Mouse (Mus musculus) erythroblast, adult 5-6 weeks (primary cell): ENCODE data around the gene Chkb. TPM values are rescaled to one million over a fixed set of nuclear protein-coding genes. Genes with fewer than 3 reads are reported as not detected.

Experiments
- ATAC-seq: replicated peaks from 2 replicates; pipeline ENCODE4 v1.8.0; 2016; ENCODE audit warnings: moderate number of reproducible peaks, mild to moderate bottlenecking, moderate TSS enrichment, inconsistent platforms; ENCODE audit not compliant: poor library complexity, low FRiP score, severe bottlenecking
- total RNA-seq, 2 experiments: library from RNA; stranded (forward) in 1 of 2; stranded (reverse) in 1 of 2; fragments of 150-400 nt in 1 of 2; fragments of 200-764, 138-1000 nt in 1 of 2; gene quantifications; 2 replicates each; pipeline versions ENCODE4 v1.2.3 to v1.2.4; 2015 to 2017; ENCODE audit warnings: low replicate concordance in 2 of 2

Chkb gene
- total RNA-seq, 2 experiments from 2014 or later = 30.9 to 82.0 TPM

DNA sequence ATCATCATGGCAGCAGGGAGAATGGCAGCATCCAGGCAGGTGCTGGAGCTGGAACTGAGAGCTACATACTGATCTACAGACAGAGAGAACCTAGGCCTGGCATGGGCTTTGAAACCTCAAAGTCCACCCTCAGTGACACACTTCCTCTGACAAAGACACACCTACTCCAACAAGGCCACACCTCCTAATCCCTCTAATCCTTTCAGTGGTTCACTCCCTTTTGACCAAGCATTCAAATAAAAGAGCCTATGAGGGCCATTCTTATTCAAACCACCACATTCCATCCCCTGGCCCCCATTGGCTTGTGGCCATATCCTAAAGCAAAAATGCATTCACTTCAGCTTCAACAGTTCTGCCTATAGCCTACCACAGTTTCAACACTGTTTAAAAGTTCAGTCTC lies 23.0 kb downstream of the Chkb start:
- no peak for ATAC-seq

- ATAC-seq = no peak
Measured at GRCm38 (mm10) chr15:89404831-89405623, 24.7 kb downstream of the Chkb start.

DNA sequence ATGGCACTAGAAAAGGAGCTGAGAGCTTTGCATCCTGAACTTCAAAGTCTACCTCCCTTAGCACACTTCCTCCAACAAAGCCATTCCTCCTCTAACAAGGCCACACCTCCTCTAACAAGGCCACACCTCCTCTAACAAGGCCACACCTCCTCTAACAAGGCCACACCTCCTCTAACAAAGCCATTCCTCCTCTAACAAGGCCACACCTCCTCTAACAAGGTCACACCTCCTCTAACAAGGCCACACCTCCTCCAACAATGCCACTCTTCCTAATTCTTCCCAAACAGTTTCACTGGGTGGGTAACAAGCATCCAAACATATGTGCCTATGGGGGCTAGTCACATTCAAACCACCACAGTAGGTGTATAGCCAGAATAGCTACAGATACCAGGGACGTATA lies 27.2 kb downstream of the Chkb start:
- no peak for ATAC-seq

- ATAC-seq = no peak
Measured at GRCm38 (mm10) chr15:89399716-89400115, 30.0 kb downstream of the Chkb start.

- no peak for ATAC-seq
Measured at GRCm38 (mm10) chr15:89398146-89398545, 31.6 kb downstream of the Chkb start.

DNA sequence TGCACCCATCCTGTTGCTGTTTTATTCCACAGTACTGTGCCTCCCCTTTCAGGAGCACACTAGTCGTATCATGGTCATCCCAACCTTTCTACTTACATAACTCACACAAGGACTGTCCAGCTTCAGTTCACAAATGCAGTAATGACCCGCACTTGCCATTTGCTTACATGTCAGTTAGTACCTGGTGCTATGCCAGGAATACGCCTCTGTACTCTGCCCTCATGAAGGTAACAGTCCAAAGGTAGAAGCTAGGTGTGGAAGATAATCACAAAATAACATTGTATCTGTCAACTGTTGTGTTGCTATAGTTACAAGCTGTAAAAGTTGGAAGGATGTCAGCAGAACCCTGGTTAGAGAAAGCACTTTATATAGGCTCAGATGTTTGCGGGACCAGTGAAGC lies 32.8 kb downstream of the Chkb start:
- no peak for ATAC-seq

- no peak for ATAC-seq
Measured at GRCm38 (mm10) chr15:89390081-89390480, 39.6 kb downstream of the Chkb start.

- no peak for ATAC-seq
Measured at GRCm38 (mm10) chr15:89387127-89387526, 42.6 kb downstream of the Chkb start.

DNA sequence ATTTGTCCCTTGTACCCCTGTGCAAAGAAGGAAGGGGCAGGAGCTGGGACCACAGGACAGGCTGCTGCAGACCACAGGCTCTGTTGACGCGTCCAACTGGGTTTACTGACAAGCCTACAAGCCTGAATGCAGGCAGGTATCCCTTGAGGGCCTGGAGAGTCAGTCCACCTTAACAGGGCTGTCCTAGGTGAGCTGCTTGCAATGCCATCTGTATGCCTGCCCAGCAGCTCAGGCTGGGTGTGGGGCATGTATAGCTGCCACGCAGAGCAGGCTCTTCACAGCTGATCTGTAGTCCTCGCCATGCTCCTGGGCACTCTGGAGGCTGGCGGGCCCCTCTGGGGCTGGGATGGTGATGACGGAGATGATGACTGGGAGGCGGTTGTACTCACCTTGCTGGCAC lies 45.1 kb downstream of the Chkb start, which contains the start of gene Klhdc7b:
TSS of gene Klhdc7b (plus strand) at position 301 of the 400 bp plus-strand sequence.
- ATAC-seq = no peak

DNA sequence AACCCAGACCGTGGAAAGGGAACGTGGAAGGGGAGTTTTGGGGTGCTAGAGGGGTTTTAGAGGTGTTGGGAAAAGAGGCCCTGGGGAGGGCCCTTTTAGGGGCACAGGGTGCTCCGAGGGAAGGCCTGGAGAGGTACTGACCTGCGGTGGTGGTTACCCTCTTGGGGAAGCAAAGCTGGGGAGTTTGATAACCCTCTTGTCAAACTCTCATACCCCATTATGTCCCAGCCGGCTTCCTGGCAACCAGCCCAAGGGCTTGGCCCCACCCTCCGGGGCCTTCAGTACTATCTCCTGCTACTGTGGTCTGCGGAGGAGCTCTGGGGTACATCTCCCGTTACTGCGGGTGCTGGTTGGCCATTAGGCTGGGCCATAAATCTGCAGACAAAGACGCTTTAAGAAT lies 50.3 kb downstream of the Chkb start:
- no peak for ATAC-seq

DNA sequence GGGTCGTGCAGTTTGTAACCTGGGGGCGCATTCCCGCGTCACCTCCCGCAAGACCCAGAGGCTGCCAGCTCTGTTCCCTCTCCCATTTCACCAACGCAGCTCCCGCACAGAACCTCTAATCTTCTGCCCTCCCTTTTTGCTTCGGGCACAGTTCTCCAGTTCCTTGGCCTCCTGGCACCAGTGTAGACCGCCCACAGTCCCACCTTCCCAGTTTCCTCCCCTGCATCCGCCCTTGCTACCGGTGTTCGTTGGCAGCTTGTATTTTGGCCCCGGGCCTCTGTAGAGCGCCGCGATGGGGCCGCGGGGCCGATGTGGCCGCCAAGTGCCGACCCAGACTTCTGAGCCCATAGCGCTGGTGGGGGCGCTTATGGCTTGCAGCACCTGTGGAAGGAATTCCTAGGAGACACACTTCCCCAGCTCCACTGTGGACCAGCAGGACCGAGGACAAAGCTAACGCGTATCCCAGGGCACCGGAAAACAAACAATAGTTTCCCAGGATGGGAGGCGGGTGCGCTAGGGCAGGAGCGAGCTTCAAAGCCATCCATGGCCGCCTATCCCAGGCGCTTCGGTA lies 50.8 kb downstream of the Chkb start, which contains the start of gene Odf3b:
TSS of gene Odf3b (minus strand) at position 452 of the 571 bp plus-strand sequence.
- ATAC-seq = no peak

- ATAC-seq = no peak
Measured at GRCm38 (mm10) chr15:89377938-89378828, 51.5 kb downstream of the Chkb start.

GRCm38 (mm10) chr15:89377362-89377761 lies 52.3 kb downstream of the Chkb start:
- no peak for ATAC-seq

DNA sequence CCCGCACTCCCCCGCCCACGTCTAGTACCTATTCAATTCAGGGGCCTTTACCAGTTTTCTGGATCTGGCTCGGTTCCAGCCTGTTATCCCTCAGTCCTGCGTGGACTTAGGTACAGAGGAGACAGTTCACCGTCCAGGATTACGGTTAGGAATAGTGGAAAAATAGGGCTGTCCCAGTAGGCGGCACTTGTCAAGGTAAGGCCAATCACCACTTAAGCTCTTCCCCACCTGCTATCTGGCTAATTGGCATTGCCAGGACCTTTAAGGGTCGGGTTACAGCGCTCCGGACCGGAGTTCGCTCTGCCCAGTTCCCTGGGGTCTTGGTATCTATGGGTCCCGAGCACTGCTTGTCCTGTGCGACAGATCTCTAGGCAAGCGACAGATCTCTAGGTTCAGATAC lies 52.8 kb downstream of the Chkb start, which contains the start of gene Tymp:
TSS of gene Tymp (minus strand) at position 83 of the 400 bp plus-strand sequence.
- ATAC-seq = no peak

Other genes with a start within 250 kb of the Chkb start
- 9.6 and 14.2 TPM in 2 replicates for gene Plxnb2, start 249.1 kb downstream of the Chkb start, total RNA-seq (2015; ENCODE audit: low replicate concordance)
- gene Plxnb2, start 249.1 kb downstream of the Chkb start, total RNA-seq (2017; ENCODE audit: low replicate concordance) = 4.9 and 6.9 TPM in 2 replicates
- gene Dennd6b, start 233.4 kb downstream of the Chkb start, total RNA-seq (2015; ENCODE audit: low replicate concordance) = not detected in 2 replicates
- gene Dennd6b, start 233.4 kb downstream of the Chkb start, total RNA-seq (2017; ENCODE audit: low replicate concordance) = 0.84 and 1.7 TPM in 2 replicates
- gene Ppp6r2, start 218.4 kb downstream of the Chkb start, total RNA-seq (2015; ENCODE audit: low replicate concordance) = 18.1 and 19.6 TPM in 2 replicates
- gene Ppp6r2, start 218.4 kb downstream of the Chkb start, total RNA-seq (2017; ENCODE audit: low replicate concordance) = 26.2 and 47.5 TPM in 2 replicates
- 38.9 and 39.6 TPM in 2 replicates for gene Sbf1, start 114.6 kb downstream of the Chkb start, total RNA-seq (2015; ENCODE audit: low replicate concordance)
- 11.2 and 22.4 TPM in 2 replicates for gene Sbf1, start 114.6 kb downstream of the Chkb start, total RNA-seq (2017; ENCODE audit: low replicate concordance)
- not detected in 2 replicates for gene Adm2, start 107.2 kb downstream of the Chkb start, total RNA-seq (2015; ENCODE audit: low replicate concordance)
- not detected in 2 replicates for gene Adm2, start 107.2 kb downstream of the Chkb start, total RNA-seq (2017; ENCODE audit: low replicate concordance)
- gene Miox, start 95.5 kb downstream of the Chkb start, total RNA-seq (2015; ENCODE audit: low replicate concordance) = not detected in 2 replicates
- not detected in 2 replicates for gene Miox, start 95.5 kb downstream of the Chkb start, total RNA-seq (2017; ENCODE audit: low replicate concordance)
- gene Lmf2, start 74.2 kb downstream of the Chkb start, total RNA-seq (2015; ENCODE audit: low replicate concordance) = 18.6 and 21.3 TPM in 2 replicates
- gene Lmf2, start 74.2 kb downstream of the Chkb start, total RNA-seq (2017; ENCODE audit: low replicate concordance) = 8.3 and 9.1 TPM in 2 replicates
- gene Ncaph2, start 74.2 kb downstream of the Chkb start, total RNA-seq (2015; ENCODE audit: low replicate concordance) = 30.6 and 48.1 TPM in 2 replicates
- 60.7 and 118 TPM in 2 replicates for gene Ncaph2, start 74.2 kb downstream of the Chkb start, total RNA-seq (2017; ENCODE audit: low replicate concordance)
- gene Sco2, start 56.1 kb downstream of the Chkb start, total RNA-seq (2015; ENCODE audit: low replicate concordance) = 1.3 and 5.2 TPM in 2 replicates
- 0.68 and 2.1 TPM in 2 replicates for gene Sco2, start 56.1 kb downstream of the Chkb start, total RNA-seq (2017; ENCODE audit: low replicate concordance)
- gene Tymp, start 52.9 kb downstream of the Chkb start, total RNA-seq (2015; ENCODE audit: low replicate concordance) = not detected in 2 replicates
- not detected in 2 replicates for gene Tymp, start 52.9 kb downstream of the Chkb start, total RNA-seq (2017; ENCODE audit: low replicate concordance)
- gene Odf3b, start 50.6 kb downstream of the Chkb start, total RNA-seq (2015; ENCODE audit: low replicate concordance) = not detected in 2 replicates
- gene Odf3b, start 50.6 kb downstream of the Chkb start, total RNA-seq (2017; ENCODE audit: low replicate concordance) = 2.3 TPM in 1 of 2 replicates, not detected in the other
- not detected in 2 replicates for gene Klhdc7b, start 45.0 kb downstream of the Chkb start, total RNA-seq (2015; ENCODE audit: low replicate concordance)
- not detected in 2 replicates for gene Klhdc7b, start 45.0 kb downstream of the Chkb start, total RNA-seq (2017; ENCODE audit: low replicate concordance)
- gene Syce3, start 19.4 kb downstream of the Chkb start, total RNA-seq (2015; ENCODE audit: low replicate concordance) = not detected in 2 replicates
- gene Syce3, start 19.4 kb downstream of the Chkb start, total RNA-seq (2017; ENCODE audit: low replicate concordance) = not detected in 2 replicates
- 2.1 and 6.9 TPM in 2 replicates for gene Cpt1b, start 4.0 kb downstream of the Chkb start, total RNA-seq (2015; ENCODE audit: low replicate concordance)
- 0.84 and 4.4 TPM in 2 replicates for gene Cpt1b, start 4.0 kb downstream of the Chkb start, total RNA-seq (2017; ENCODE audit: low replicate concordance)
- 0.58 and 1.0 TPM in 2 replicates for gene C730034F03Rik, start 319 bp downstream of the Chkb start, total RNA-seq (2015; ENCODE audit: low replicate concordance)
- 1.4 and 5.3 TPM in 2 replicates for gene C730034F03Rik, start 319 bp downstream of the Chkb start, total RNA-seq (2017; ENCODE audit: low replicate concordance)
- not detected in 2 replicates for gene Gm44502, start 212 bp downstream of the Chkb start, total RNA-seq (2015; ENCODE audit: low replicate concordance)
- 0.14 TPM in 1 of 2 replicates, not detected in the other for gene Gm44502, start 212 bp downstream of the Chkb start, total RNA-seq (2017; ENCODE audit: low replicate concordance)
- gene Mapk8ip2, start 24.0 kb upstream of the Chkb start, total RNA-seq (2015; ENCODE audit: low replicate concordance) = 0.19 and 0.21 TPM in 2 replicates
- gene Mapk8ip2, start 24.0 kb upstream of the Chkb start, total RNA-seq (2017; ENCODE audit: low replicate concordance) = 0.14 and 0.34 TPM in 2 replicates
- gene Arsa, start 47.5 kb upstream of the Chkb start, total RNA-seq (2015; ENCODE audit: low replicate concordance) = 0.42 TPM in 1 of 2 replicates, not detected in the other
- gene Arsa, start 47.5 kb upstream of the Chkb start, total RNA-seq (2017; ENCODE audit: low replicate concordance) = 1.5 and 2.2 TPM in 2 replicates
- 0.63 and 0.77 TPM in 2 replicates for gene Shank3, start 69.7 kb upstream of the Chkb start, total RNA-seq (2015; ENCODE audit: low replicate concordance)
- 0.98 and 1.0 TPM in 2 replicates for gene Shank3, start 69.7 kb upstream of the Chkb start, total RNA-seq (2017; ENCODE audit: low replicate concordance)
- not detected in 2 replicates for gene Acr, start 138.4 kb upstream of the Chkb start, total RNA-seq (2015; ENCODE audit: low replicate concordance)
- gene Acr, start 138.4 kb upstream of the Chkb start, total RNA-seq (2017; ENCODE audit: low replicate concordance) = not detected in 2 replicates
- 0.84 and 5.0 TPM in 2 replicates for gene Rabl2, start 162.0 kb upstream of the Chkb start, total RNA-seq (2015; ENCODE audit: low replicate concordance)
- gene Rabl2, start 162.0 kb upstream of the Chkb start, total RNA-seq (2017; ENCODE audit: low replicate concordance) = 4.5 and 5.6 TPM in 2 replicates